Mouse (Mus musculus) testis, adult 2 months (tissue): ENCODE measurements around the gene Mlf2.

Experiments used
- CTCF ChIP-seq: fragments of 200-500 bp; IDR thresholded peaks from 2 replicates; pipeline ENCODE4 v1.5.1; 2012; ENCODE audit warnings: low read depth, mild to moderate bottlenecking, inconsistent platforms, low read length, moderate library complexity; ENCODE audit not compliant: control insufficient read depth, insufficient read depth, insufficient replicate concordance
- POLR2A ChIP-seq: fragments of 200-500 bp; IDR thresholded peaks from 2 replicates; pipeline ENCODE4 v1.6.1; 2012; ENCODE audit warnings: low read depth, mild to moderate bottlenecking, inconsistent platforms, low read length, moderate library complexity; ENCODE audit not compliant: control insufficient read depth

- TF ChIP-seq CTCF (no peak), POLR2A (no peak)
These were observed 6.3 kb downstream of the Mlf2 start for GRCm38 (mm10) chr6:124937493-124937892.
